Mouse (Mus musculus) bone marrow macrophage, adult 2 months (primary cell): ENCODE data around the gene Trim7.

Experiments
- CTCF ChIP-seq: IDR thresholded peaks from 2 replicates; pipeline ENCODE4 v1.5.1; 2012; ENCODE audit warnings: low read depth, mild to moderate bottlenecking, low read length, moderate library complexity
- POLR2A ChIP-seq: IDR thresholded peaks from 2 replicates; pipeline ENCODE4 v1.6.1; 2012; ENCODE audit warnings: mild to moderate bottlenecking, low read depth, low read length, borderline replicate concordance

GRCm38 (mm10) chr11:48810142-48810541 lies 15.8 kb upstream of the Trim7 start:
- TF ChIP-seq CTCF (no peak), POLR2A (no peak)
